Mouse (Mus musculus) megakaryocyte, embryonic 14.5 days (primary cell): Measurements from ENCODE around the gene Phf1.

ENCODE experiments used
- FLI1 ChIP-seq: IDR thresholded peaks from 2 replicates; pipeline ENCODE4 v1.6.1; 2012; ENCODE audit warnings: low read length, inconsistent platforms, mixed read lengths
- GATA1 ChIP-seq: IDR thresholded peaks from 3 replicates; pipeline ENCODE4 v1.6.1; 2012; ENCODE audit warnings: mixed read lengths, low read length, inconsistent platforms, borderline replicate concordance

DNA sequence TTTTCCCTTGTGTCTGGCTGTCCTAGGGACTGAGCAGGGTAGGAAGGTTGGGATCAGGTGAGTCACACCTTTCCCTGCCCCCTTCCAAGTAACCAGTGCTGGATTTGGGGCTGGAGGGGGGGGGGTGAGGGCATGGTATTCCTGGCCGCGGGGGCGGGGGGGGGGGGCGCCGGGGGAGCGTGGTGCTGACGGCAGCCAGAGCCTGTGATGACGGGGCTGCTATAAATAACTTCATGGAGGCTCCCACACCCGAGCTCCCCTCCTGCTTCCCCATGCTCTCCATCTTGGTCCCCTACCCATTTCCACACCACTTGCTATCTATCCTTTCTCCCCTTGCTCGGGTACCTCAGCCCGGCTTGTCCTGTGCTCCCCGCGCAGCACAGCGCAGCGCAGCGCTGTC, 20.9 kb downstream of the Phf1 start:
- TF ChIP-seq GATA1 (no peak), FLI1 (no peak)
